Mouse (Mus musculus) mouse trophoblast stem cell (cell line): ENCODE results near the gene Hnrnpa3.

ENCODE experiments used
- in situ Hi-C, 2 experiments: fragments of 300-500 bp; cut with MseI, MboI; formaldehyde crosslinking; loops; 2 replicates in 1 of 2; 3 replicates in 1 of 2; pipeline ENCODE4 v1.15.1; 2025

The Hnrnpa3 gene

DNA sequence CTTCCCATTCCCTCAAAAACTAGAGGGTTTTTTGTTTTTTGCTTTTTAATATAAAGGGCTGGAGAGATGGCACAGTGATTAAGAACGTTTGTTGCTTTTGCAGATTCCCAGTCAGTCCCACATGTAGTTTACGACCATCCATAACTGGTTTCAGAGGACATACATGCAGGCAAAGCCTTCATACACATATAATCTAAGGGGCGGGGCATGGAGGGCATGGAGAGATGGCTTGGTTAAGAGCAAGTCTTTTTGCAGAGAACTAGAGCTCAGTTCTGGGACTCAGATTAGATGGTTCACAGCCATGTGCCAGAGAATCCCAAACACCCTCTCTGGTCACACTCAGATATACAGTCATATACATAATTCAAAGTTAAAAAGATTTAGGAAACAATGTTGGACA is 13.5 kb downstream of the Hnrnpa3 start:
- in situ Hi-C loops: no loop called here

DNA sequence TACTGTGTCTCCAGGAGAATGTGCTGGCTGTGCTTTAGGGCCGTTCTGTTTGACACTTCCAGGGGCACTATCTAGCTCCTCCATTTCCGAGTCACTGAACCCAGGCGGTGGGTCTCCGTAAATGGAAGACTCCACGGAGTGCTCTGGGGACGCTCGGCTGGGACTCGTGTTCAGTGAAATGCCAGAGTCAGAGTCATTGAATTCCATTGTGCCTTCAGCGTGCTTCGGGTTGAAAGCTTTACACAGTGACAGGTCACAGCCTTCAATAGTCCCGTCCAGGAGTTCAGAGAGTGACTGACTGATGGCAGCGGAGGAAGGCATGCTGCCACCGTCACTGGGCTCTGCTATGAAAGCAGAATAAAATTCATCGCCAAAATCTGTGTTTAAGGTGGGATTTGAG is 17.5 kb downstream of the Hnrnpa3 start:
- in situ Hi-C loops: no loop called here

DNA sequence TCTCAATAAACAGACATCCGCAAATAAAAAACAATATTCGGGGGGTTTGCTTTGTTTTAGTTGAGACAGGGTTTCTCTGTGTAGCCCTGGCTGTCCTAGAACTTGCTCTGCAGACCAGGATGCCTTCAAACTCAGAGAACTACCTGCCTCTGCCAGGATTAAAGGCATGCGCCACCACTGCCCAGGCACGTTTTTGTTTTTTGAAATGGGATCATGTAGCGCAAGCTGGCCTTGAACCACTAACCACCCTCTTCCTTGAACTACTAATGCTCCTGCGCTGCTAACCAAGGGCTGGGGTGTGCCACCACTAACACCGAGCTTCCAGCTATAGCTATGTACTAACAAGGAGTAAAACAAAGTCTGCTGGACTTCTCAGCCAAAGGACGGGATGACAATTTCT is 20.9 kb downstream of the Hnrnpa3 start:
- in situ Hi-C loops: no loop called here

DNA sequence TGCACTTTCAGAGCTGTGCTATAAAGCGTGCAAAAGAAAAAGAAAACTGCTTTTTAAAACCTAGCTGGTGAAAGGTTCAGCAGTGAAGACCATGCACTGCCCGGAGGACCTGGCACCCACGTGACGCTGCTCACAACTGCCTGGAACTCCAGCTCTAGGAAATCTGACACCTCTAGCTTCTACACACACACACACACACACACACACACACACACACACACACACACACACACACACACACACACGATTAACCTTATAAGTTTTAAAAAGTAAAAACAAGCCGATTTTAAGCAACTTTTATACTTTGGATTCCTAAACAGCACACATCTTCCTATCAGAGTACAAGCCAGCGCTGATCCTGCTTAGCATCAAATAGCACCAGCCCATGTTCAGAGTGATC is 22.4 kb downstream of the Hnrnpa3 start:
- in situ Hi-C loops: no loop called here

DNA sequence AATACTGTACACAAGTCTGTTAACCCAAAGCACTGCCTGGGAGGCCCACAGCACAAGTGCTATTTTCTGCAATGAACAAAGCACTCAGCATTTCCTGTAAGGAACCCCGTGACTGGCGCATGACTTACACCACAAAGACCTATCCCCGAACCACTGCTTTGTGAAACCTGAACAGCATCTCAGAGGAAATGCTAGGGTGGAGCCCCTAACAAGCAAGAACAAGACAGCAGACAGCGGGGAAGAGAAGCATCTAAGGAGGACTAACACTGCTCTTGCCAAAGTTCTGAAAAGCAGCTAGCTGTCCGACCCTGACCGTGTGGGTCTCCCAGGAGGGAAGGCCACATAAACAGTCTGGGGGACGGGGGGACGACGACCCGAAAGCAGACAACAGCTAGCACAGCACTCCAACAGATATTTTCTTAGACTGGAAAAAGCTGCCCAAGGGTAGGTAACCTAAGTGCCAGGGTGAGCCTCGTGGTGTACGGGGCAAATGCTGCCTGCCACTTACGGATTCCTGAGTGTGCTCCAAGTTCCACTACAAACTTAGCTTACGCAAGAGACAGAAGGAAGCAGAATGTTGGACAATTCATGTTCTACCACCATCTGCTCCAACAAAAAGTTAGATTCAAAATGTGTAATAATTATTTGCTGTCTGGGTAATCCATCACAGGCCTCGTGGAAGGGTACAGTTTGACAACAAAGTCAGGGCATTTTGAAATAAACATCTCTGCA is 24.1 kb downstream of the Hnrnpa3 start:
- in situ Hi-C loops: no loop called here

DNA sequence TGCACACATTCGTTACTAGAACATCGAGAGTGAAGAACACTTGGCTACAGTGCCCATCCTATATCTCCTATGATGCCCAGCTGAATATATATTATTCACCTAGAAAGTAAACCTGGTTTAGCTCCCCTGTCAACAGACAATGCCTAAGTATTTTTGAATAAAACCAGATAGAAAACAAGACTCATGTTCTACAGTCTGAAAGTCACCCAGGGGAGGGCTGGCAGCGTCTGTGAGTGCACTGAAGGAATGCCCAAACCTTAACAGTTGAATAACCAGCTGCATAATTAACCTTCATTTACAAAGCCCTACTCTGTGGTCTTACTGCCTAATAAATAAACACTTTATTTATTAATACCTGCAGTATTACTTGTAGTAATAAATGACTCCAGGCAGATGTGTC is 25.5 kb downstream of the Hnrnpa3 start:
- in situ Hi-C loops: no loop called here

DNA sequence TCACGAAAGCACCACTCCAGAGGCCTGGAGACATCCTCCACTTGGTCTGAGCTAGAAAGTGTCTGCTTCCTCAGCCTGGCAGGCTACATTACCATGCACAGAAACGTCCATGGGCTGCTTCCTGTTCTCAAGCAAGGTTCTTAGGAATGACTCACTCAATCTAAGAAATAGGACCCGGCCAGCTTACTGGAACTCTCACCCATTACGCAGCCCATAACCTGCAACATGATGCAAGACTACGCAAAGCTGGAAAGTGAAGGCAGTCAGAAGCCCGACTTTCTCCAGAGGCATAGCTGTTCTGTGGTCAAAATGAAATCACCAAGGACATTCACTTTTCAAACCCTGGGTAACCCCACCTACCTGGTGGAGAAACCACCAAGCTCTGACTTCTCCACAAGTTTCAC is 26.4 kb downstream of the Hnrnpa3 start:
- in situ Hi-C loops: no loop called here

DNA sequence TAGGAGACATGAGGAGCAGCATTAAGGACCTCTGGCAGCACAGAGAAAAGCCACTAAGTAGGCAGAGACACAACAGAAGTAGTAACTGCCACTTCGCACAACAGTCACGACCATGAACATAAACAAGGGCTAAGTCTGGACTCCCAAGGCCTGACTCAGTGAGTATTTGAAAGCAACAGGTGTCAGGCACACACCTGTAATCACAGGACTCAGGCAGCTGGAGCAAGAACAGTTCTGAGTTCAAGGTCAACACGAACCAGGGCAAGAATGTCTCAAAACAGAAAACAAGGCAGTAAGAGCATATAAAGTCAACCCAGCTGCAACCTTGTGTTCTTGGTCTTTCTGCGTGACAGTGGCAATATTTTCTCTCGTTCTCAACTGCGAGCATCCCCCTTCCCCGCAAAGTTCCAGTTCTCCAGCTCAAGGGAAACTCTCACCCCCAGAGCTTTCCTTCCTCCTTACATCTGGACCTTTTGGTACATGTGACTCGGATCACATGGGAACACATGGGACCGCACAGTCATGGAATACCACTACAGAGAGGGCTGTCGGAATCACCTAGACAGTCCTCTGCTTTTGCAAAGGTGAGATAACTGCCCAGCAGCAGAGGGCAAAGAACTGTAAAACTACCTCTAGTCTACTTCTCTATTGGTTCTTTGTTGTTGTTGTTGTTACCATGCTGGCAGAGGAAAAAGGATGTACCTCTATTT is 28.1 kb downstream of the Hnrnpa3 start:
- in situ Hi-C loops: no loop called here

DNA sequence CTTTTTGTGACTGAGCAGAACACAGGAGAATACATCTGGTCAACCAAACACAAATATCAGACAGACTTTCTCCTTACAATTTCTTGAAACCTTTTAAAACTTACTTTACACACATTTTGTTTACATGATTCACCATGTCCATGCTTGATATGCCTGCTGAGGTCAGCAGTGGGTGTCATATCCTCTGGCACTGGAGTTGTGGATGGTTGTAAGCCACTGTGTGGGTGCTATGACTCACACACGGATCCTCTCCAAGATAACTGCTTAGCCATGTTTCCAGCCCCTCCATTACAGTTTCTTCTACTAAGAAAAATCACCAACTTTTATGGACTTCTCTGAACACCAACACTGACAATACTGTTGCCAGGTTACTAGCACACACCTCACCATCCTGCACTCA is 29.8 kb downstream of the Hnrnpa3 start:
- in situ Hi-C loops: no loop called here

DNA sequence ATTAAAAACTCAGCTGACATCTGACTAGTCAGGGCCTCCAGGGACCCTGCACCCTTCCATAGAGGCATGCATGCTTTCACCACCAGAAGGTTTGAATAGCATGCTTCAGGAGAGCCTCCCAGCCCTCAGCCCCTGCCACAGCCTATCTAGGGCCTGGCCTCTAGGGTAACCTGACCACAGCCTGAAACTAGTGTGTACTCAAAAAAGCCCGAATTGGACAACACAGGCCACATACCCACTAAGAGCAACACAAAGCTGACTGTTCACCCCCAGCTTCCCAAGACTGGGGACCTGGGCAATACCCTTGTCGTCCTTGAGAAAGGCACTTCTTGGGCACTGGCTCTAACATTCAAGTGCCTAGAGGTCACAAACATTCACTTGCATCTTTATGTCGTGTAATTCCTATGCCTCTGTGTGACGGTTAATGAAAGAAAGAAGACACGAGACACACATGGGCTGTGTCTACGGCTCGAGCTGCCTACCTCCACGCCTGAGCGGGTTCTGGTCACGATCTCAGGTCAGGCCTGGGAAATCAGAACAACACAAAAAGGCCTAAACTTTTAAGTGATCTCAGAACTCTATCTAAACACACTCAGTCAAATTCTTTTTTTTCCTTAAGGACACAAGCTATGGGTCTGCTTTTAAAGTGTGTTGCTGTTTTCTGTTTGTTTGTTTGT is 30.6 kb downstream of the Hnrnpa3 start:
- in situ Hi-C loops: loop anchor here in 1 of 2 experiments (5.0 kb wide), 1 partner anchor 93 kb away; no protein-coding TSS in a partner anchor

DNA sequence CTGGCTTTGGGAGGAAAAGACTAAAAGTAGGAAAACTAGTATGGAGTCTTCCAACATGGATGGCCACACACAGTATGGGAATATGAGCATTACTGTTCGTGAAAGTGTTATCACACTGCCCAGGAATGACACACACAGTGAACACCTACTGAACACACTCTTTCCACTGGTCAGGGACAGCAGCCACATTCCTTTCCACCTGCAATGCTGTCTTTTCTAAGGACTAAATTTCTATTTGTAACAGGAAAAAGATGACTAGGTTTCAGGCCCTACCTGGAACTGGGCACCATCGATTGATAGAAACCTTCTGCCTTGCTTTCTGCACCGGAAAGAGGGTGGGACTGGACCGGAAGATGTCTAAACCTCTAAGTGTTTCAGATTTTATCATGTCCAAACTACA is 31.6 kb downstream of the Hnrnpa3 start:
- in situ Hi-C loops: loop anchor here in 1 of 2 experiments (5.0 kb wide), 1 partner anchor 92 kb away; no protein-coding TSS in a partner anchor

DNA sequence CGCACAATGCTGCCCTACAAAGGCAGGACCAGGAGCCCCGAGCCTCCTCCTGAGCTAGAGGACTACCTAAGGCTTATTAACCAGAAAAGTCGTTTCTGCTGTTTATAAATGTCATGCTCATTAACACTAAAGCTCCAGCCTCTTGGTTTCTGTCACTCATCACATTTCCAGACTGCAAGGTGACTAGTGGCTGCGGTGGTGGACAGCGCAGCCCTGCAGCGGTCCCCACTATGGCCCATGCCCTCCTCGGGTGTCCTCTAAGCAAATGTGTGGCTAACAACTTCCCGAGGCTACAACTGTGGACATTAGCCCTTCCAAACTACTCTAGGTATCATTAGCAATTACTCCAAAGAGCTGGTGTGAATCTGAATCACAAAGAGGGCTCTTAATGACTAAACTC is 32.3 kb downstream of the Hnrnpa3 start:
- in situ Hi-C loops: loop anchor here in 1 of 2 experiments (5.0 kb wide), 1 partner anchor 91 kb away; no protein-coding TSS in a partner anchor

DNA sequence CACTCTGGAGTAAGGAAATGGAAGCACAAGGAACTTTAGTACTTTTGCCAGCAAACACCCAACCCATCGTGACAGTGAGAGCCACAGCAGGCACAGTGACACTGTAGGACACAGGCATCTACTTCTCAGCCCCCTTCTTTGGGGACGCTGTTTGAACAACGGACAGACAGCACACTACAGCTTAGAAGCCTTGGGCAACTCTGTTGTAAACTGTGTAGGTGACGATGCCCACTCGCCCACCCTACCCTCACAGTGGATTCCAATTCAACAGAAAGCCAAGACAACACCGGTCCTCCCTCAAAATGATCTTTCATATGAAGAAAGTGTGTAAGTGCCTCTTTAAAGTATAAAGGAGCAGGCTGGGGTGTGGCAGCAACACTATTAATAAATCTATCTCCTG is 33.3 kb downstream of the Hnrnpa3 start:
- in situ Hi-C loops: loop anchor here in 1 of 2 experiments (5.0 kb wide), 1 partner anchor 90 kb away; no protein-coding TSS in a partner anchor

DNA sequence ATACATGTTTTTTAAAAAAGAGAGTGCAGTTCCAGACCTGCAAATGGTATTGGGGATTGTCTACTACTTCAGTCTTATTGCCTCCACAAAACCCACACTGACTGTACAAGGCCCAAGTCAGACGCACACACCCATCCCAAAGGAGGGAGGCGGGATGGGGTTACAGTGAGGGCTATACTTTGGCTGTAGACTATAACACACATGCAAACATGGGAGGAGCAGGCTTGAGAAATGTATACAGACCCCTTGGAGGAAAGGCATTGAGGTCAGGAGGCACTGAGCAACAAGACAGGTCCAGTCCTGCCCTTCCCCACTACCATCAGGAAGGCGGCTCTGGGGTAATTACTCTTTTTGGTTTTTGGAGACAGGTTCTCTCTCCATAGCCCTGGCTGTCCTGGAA is 35.9 kb downstream of the Hnrnpa3 start:
- in situ Hi-C loops: loop anchor here (5.0 kb wide), 1 partner anchor 87 kb away; no protein-coding TSS in a partner anchor

DNA sequence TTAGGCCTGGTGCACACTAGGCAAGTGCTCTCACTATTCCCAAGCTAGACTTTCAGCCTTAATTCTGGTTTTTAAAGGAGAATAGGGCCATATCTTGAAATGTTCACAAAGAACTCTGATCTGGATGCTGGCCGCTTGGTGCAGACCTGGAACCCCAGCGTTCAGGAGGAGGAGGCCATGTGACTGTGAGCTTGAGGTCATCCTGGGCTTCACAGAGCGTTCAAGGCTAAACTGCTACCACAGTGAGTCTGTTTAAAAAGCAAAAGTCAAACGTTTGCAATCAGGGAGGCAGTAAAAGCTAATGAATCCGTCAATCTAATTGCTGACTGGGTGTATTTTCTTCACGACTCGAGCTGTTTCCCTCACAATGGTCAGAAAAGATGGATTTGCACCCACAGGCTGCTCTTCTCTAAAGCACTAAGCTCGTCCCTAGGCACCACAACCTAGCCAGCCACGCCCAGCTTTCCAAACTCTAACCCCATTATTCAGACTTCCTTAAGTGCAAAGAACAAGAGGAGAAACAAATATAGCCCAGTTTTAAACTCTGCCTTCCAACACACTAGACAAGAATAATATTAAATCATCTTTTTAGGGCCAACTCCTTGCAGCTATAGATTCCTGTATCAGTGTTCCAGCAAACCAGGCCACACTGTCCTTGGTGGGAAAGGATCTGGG is 36.8 kb downstream of the Hnrnpa3 start:
- in situ Hi-C loops: loop anchor here in 1 of 2 experiments (5.0 kb wide), 1 partner anchor 86 kb away; no protein-coding TSS in a partner anchor

DNA sequence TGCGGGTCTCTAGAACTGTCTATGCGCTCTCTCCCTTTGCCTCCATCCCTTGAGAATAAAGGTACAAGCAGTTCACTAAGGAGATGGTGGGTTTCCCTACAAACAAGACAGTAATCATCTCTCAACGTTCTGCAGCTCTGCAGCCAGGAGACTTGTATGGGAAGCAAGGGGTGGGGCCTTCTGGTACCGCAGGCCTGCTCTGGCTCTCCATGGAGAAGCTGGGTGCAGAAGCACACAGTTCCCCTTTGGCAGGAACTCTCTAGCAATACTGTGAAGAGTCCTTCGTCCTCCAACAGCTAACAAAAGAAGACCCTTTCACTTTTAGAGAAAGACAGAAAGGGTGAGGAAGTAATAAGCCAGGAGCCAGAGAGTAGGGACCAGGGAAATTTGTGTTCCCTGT is 37.3 kb downstream of the Hnrnpa3 start:
- in situ Hi-C loops: loop anchor here in 1 of 2 experiments (5.0 kb wide), 1 partner anchor 86 kb away; no protein-coding TSS in a partner anchor

DNA sequence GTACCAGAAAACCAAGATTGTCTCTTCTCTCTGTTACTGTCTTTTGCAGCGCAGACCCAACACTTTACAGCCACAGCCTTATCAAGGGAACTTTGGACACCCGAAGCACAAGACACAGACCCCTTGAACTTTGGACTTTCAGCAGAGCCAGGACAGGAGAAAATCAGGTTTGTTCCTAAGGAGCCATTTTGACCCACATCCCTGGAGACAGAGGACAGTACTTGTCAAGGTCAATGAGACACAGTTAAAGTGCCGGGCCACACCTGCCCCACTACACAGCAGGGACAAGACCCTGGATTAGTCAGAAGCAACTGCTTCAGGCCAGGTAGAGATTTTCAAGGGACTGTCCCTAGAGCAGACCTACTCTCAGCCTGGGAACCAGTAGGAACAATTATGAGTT is 38.2 kb downstream of the Hnrnpa3 start:
- in situ Hi-C loops: loop anchor here in 1 of 2 experiments (5.0 kb wide), 1 partner anchor 85 kb away; no protein-coding TSS in a partner anchor

DNA sequence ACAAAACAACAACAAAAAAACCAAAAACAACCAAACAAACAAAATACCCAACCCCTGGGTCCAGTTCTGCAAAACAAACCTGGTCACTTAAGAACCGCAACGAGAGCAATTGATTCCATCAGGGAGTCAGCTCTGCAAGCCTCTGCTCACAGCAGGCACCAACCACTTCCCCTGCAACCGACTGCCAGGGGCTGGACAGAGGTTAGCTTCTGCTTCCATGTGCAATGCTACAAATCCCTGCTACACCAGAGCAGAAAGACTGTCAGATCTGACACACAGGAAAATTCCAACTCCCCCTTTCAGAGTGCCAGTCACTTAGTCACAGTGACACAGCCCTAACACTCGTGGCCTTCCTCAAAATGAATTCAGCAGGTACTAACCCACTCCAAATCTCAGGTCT is 38.9 kb downstream of the Hnrnpa3 start:
- in situ Hi-C loops: loop anchor here in 1 of 2 experiments (5.0 kb wide), 1 partner anchor 84 kb away; no protein-coding TSS in a partner anchor

DNA sequence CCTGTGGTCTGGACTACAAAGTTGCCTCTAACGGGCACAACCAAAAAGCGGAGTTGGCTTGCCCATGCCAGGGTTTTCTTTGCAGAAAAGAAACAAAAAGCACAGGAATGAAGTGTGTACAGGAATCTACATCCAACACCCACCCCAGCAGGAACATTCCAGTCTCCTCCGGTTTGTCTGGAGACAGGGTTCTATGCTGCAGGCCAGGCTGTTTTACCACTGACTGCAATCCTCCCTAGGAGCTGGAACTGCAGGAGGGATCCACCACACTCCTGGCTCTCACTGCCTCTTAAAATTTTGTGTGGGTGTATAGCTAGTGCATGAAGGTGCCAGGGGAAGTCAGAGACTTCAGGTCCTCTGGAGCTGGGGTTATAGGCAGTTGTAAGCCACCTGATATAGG is 39.8 kb downstream of the Hnrnpa3 start:
- in situ Hi-C loops: loop anchor here in 1 of 2 experiments (5.0 kb wide), 1 partner anchor 83 kb away; no protein-coding TSS in a partner anchor

DNA sequence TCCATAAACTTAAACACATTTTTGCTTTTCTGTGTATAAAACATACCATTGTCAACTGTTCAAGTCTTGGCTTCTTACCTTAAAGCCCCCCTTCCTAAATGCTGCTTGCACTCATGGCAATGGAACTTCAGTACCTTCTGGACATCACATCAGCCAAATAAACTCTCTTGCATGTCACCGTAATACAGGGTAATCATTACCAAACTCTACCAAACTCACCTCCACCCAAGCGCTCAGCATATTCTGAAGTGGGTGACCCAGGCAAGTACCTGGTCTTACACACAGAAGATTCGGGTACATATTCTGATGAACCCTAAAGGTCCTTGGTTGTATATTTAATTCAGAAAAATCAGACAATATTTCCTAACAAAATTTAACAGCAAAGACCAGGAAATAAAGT is 41.5 kb downstream of the Hnrnpa3 start:
- in situ Hi-C loops: no loop called here

DNA sequence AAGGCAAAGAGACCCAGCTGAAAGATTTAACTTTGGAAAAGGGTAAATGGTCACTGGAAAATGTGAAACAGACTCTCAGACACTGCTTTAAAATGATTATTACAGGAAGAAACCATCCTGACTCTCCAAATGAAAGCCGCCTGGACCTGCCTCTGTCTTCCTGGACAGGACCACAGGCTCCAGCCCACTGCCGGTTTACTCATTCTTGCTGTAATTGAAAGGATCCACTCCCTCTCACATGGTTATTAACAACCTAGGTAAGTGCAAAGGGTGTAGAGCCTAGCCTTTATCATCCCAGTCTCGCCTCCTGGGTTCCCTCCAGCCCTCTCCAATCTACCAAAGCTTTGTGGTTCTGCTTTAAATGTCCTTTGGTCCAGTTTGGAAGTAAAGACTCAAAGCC is 42.1 kb downstream of the Hnrnpa3 start:
- in situ Hi-C loops: no loop called here
